Mouse (Mus musculus): ENCODE data around the gene Pet100. TPM values are rescaled to one million over a fixed set of nuclear protein-coding genes. Genes with fewer than 3 reads are reported as not detected.
A peak's percentile ranks its signal among the peaks of the same experiment; 100 is the strongest.
"Not testable (repeated sequence)": the region's sequence is repeated elsewhere in the genome, so short reads cannot be mapped to it uniquely, and the experiment has no call there.

Pet100 gene
- polyA plus RNA-seq (2017; shearing (Covaris generic)) = 100 to 1,000 TPM in 1 of 2 experiments, 10 to 100 TPM in 1; 95.4 to 145 TPM

DNA sequence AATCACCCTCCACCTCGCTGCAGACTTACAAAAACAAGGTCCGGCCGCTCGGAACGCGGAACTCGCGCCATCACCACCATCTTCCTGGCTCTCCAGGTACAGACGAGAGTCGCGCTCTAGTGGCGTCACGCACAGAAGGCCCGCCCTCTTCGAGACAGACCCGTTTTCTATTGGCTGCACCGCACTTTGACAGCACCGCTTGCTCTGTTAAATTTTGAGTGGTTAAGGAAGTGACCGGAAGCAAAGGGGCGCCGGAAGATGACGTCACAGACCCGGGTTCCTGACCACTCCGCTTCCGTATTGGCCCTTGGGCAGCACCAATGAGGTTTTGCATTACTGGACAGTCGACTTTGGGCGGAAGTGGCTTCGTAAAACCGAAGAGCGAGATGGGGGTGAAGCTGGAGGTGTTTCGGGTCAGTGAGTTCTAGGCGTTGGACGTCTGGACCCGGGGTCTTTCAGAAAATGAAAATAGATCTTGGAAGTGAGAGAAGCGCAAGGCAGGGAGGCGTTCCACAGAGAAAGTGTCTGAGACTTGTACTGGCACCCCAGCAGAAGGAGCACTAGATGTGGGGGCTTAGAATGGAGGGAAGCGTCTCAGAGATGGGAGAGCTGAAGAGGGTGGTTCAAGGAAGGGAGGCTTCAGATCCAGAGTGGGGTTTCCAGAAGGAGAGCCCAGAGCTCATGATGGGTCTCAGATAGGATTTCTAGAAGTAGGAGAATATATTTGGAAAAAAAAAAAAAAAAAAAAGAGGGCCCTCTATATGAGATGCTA lies at the start of gene Pet100, which contains the start of gene Xab2:
Pet100 (plus strand) TSS at position 350 of the 772 bp plus-strand sequence.
Xab2 (minus strand) TSS at position 118 of the 772 bp plus-strand sequence.
- ATAC-seq = peak; percentile 95

DNA sequence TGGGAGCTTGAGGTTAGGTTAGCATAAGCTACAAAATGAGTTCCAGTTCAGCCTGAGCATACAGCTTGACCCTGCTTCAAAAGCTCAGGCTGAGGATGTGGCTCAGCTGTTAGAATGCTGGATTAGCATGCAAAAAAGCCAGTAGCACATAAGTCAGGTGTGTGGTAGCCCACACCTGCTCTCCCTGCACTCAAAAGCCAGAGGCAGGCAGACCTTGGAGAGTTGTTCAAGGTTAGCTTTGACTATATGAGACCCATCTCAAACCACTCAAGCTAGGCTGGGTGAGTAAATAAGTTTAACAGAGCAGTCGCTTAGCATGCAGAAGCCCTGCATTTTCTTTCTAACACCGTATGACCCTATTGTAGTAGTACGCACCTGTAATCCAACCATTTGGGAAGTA lies 46.8 kb upstream of the Pet100 start:
- ATAC-seq = no peak

DNA sequence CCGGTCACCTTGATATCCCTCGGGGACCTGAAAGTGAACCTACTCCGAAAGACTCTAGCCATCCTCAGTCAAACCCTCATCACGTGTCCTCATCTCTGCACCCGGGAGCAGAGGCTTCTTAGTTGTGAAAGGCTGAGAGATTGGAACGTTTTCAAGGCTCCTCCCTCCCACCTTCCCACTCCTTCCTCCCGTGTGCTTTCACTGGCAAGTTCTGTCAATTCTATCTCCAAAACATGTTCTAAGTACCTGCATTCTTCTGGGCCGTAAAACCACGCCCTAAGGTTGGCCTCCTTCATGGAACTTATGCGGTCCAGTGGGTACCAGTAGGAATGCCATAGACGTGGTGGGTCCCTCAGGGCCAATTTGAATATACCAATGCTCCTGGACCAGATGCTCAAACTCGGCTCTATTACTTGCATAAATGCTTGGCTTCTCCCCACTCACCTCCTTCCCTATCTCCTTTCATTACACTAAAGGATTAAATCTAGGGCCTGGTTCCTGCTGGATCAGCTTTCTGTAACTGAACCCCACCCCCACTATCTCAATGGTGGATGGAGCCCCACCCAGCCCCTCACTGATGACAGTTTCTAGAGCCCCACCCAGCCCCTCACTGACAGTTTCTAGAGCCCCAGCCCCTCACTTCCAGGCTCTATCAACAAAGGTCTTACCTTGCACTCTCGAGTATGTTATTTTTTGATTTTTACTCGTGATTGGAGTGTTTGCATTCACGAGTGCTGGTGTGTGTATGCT lies 45.0 kb upstream of the Pet100 start:
- no peak for ATAC-seq

DNA sequence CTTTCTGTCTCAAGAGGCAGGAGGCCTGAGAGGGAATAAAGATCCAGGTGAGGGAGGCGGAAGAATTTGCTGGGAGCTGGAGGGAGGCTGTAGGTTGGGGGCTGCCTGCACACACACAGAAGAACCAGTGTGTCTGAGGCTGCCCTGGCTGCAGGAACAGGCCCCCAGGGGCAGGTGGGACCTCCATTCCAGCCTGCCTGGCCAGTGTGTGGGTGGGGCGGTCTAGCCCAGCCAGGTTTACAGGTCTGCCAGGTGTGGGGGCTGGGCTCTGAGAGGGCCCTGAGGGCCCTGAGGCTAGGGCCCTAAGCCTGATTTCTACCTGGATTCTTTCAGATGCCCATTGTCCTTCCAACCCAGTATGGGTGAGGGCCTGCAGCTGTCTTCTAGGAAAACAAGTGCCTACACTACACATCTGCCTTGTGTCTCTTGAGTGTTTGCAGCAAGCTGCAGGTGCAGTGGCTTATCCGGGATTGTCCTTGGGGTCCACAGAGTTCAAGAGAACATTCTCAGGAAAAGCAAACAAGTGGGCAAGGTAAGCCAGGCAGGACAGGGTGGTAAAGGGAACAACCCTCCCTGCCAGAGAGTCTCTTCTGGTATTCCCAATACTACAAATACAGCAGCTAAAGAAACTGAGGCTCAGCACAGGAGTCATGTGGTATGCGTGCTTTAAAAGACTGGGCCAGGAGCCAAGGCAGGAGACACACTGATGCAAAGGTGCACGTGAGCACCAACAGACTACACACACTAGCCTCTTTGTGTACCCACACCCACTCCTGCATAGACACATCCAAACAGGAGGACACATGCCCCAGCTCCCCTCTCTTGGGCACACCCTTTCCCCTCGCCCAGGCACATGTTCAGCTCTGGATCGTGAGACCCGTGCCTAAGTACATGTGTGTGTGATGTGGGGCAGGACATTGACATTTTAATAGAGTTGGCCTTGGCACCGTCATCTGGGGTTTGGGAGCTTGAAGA lies 41.7 kb upstream of the Pet100 start:
- ATAC-seq = no peak

DNA sequence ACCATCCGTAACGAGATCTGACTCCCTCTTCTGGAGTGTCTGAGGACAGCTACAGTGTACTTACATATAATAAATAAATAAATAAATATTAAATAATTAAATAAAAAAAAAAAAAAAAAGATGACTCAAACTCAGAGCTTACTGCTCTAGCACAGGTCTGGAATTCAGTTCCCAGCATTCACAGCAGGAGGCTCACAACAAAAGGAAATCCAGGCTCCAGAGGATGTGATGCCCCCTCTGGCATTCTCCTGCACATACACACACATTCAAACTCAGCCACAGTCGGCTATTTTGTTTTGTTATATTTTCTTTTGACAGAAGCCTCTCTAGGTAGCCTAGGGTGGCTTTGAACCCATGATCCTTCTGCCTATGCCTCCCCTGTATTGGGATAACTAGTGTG lies 39.4 kb upstream of the Pet100 start:
- not testable (repeated sequence) for ATAC-seq

DNA sequence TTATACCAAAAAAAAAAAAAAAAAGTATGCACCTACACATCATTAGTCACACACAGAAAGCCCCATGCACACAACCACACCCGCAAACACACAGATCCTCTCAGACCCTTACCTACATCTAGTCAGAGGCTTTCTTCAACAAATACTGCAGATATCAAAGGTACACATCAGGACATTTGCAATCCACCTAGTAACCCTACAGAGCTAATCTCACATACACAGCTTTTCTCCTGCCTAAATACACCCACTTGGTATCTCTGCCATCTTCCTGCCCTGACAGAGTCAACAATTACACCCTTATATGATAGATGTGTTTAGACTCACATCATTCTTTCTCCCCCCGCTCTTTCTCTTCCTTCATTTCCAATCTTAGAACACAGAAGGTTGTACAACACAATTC lies 34.9 kb upstream of the Pet100 start:
- no peak for ATAC-seq

DNA sequence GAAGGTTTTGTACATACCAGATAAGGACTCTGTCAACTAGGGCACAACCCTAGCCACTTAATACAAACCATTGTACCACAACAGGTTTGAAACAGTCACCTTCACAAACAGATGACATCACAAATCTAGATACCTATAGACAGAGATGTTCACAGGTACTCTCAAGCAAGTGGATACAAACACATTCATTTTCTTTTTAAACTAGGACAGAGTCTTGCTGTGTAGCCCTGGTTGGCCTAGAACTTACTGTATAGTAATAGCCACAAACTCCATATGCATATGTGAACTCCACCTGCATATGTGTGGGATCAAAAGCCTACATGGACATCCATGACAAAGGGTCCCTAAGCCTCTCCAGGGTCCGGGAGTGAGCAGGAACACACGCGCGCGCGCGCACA lies 34.4 kb upstream of the Pet100 start, which contains the start of gene Camsap3:
Camsap3 (plus strand) TSS at position 301 of the 398 bp plus-strand sequence.
- no peak for ATAC-seq

DNA sequence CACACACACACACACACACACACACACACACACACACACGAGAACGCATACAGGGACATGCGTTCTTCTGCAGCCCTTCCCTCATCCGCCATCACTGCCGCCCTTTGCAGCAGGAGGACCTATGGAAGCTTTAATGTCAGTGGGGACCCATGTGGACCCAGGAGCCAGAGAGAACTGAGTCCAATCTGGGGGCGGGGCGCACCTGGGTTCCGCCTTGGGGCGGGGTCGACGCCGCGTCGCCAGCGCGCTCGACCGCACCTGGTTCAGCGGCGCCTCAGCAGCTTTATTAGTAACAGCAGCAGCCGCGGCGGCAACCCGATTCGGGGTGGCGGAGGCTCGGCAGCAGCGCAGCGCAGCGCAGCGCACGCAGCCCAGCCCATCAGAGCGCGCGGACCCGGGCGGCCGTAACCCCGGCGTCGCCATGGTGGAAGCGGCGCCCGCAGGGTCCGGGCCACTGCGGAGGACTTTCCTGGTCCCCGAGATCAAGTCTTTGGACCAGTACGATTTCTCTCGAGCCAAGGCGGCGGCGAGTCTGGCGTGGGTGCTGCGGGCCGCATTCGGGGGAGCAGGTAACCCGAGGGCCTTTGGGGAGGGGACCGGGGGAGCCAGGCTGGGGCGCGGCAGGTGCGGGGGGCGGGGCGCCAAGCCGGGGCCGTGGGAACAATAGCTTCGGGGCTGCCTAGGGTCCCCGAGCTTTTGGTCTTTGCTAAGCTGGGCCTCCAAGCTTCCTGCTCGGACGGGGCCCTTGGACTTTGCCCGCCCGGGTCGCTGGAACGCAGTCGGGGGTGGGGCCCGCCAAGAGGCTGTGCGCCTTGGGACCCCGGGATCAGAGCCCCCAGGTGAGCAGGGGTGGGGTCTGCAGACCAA lies 33.7 kb upstream of the Pet100 start:
- peak; percentile 46 for ATAC-seq

DNA sequence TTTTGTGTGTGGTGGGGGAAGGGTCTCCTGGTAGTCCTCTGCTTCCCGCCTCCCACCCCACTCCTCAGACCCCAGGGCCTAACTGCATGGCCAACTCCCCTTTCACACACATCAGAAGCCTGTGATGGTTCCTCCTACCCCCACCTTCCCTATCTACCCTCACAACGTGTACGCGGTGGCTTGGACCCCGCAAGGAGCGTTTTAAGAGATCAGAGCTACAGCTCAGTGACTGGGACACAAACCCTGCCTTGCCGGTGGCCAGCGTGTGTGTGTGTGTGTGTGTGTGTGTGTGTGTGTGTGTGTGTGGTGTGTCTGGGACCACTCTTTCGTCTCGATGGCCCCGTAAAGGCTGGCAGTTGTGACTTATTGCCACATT lies 33.1 kb upstream of the Pet100 start:
- ATAC-seq = no peak

DNA sequence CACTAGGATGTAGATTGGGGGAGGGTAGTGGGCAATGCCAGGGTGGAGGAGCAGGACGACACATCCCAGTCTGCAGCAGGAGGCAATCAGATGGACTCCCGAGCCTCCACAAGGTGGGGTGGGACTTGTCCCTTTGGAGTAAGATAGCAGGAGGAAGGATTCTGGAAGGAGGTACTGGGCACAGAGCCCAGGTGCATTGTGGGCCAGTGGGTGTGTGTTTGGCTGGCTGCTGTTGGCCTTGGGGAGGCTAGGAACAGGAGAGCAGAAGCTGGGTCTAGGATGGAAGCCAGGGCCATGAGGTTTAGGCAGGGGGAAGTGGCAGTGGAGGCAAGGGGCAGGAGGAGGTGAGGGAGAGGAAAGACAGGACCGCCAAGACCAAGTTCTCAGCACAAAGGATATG lies 27.9 kb upstream of the Pet100 start:
- ATAC-seq = no peak

DNA sequence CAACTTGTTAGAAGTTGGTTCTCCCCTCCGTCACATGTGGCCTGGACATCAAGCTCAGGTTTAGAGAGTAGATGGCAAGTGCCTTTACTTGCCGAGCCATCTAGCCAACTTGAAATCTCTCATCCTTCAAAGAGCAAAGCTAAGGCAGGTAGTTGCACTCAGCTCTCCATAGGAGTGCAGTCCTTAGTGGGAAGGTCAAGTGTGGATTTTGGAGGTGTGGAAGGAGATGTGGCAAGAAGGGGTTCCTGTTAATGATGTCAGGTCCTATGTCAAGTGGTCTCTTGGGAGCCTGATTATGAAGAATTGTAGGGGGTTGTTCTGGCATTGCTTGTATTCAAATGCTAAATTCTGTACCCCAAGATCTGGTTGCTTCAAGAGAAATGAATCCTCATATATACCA lies 26.9 kb upstream of the Pet100 start:
- ATAC-seq = no peak

DNA sequence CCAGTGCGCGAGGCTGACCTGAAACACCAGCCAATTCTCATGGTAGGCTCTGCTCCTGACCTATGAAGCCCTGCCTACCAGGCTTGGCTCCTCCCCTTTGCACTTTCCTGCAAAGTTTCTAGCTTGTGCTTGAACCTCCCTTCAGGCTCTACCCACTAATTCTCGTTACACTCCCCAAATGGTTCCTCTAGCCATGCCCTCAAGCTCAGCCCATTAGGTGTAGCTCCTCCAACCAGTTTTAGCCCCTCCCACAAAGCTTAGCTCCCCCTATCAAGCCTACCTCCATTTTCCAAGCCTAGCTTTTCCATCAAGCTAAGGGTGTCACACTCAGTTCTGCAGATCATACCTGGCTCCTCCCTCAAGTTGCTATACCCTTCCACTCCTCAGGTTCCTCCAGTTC lies 23.3 kb upstream of the Pet100 start:
- ATAC-seq = no peak

DNA sequence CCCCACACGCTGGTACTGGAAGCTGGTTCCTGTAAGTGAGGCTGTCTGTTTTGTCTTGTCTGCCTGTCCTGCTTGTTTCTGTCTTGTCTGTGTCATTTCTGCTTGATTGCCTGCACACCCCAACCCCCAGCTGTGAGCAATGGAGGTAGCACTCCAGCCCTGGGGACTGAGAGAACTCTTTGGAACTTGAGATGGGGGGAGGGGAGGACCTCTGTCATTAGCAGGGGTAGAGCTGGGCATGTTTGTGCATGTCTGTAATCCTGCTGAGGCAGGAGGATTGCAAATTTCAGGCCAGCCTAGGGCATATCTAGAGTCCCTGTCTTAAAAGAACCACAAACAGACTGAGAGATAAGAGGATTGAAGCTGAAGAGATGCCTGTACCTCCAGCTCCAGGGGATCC lies 22.1 kb upstream of the Pet100 start:
- no peak for ATAC-seq

DNA sequence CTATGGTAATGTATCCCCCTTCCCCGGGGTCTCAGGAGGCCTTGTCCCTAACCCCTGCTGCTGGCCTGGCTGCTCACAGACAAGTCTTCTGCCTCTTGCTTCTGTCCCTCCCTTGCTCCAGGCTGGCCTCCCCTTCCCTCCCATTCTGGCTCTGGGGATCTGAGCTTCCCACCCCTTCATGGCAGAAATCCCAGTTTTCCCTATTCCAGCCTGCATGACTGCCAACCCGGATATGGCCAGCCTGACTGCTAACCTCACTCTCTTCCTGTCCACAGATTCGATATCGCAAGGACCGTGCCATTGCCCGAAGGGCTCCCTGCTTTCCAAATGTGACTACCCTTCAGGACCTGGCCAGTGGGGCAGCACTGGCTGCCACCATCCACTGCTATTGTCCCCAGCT lies 20.9 kb upstream of the Pet100 start:
- ATAC-seq = no peak

DNA sequence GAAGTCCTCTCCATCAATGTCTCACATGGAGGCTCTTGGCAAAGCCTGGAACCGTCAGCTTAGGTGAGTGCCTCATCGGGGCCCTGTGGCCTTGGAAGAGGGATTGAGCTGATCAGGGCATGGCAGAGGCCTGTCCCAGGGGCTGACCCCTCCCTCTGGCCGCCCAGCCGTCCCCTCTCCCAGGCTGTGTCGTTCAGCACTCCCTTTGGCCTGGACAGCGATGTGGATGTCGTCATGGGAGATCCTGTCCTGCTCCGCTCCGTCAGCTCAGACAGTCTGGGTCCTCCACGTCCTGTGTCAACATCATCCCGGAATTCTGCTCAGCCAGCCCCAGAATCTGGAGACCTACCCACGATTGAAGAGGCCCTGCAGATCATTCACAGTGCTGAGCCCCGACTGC lies 17.9 kb upstream of the Pet100 start:
- no peak for ATAC-seq

DNA sequence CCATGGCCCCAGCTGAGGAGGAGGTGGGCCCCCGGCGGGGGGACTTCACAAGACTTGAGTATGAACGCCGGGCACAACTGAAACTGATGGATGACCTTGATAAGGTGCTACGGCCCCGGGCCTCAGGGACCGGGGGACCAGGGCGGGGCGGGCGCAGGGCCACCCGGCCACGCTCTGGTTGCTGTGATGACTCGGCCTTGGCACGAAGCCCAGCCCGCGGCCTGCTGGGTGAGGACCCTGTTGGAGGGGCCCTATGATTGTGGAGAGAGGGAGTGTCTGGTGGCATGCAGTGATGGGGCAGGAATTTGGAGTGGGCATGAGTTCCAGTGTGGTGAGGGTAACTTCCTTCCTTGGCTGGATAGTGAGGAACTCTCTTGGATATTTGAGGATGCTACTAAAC lies 14.8 kb upstream of the Pet100 start:
- no peak for ATAC-seq

DNA sequence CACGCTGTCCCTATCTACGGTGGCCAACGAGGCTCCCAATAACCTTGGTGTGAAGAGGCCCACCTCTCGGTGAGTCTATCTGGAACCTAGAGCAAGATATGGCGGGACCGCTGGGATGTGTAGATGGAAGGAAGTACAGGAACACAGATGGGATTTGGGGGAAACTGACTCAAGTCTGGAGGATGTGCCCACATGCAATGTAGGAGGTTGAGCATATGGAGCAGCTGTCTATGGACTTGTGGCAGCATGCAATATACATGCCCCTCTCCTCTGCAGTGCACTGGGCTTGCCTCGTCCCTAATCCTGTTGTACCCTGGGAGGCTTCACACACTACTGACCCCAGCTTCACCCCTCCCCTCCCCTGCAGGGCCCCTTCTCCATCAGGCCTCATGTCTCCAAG lies 13.5 kb upstream of the Pet100 start:
- no peak for ATAC-seq

DNA sequence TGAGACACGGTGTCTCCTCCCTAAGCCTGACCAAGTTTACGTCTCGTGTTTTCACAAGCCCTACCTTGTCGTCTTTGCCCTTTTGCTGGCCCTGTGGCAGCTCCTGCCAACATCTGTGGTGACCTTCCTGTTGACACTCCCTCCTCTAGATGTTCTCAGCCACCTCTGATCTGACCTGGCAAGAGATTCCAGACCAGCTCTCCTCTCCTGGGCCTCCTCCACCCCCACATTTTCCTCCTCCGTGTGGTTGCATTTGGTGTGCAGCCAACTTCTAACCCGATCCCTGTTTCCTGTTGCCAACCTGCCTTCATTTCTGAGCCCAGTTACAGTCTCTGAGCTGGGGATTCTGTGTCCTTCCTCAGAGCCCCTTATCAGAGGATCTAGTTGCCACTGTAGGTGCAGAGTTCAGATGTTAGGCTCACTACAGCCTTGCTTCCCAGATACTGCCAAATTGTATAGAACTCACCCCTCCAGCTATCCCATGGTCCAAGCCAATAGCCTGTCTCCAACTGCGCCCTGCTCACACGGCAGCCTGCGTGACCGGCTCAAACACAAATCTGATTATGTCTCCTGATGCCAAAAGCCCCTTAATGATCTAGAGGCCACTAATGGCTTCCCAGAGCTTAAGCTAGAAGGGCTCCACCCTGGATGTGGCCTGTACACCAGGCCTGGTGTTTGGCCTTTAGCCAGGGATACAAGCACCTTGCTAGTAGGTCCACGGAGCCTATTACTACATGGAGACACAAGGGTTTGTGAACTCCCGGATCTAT lies 12.1 kb upstream of the Pet100 start:
- no peak for ATAC-seq

DNA sequence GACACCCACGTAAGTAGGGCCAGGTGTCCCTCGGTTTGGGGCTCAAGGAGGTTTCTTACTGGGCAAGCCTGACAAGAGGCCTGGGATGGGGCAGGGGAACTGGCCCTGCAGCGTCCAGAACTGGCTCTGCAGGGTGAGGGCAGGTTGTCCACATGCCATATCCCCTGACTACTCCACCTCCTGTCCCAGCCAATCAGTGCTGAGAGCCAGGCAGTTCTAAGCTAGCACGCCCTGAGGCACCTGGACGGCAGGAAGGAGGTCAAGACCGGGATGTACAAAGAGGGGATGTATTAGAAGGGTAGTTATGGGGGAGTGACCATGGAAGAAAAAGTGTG lies 11.6 kb upstream of the Pet100 start:
- ATAC-seq = no peak

DNA sequence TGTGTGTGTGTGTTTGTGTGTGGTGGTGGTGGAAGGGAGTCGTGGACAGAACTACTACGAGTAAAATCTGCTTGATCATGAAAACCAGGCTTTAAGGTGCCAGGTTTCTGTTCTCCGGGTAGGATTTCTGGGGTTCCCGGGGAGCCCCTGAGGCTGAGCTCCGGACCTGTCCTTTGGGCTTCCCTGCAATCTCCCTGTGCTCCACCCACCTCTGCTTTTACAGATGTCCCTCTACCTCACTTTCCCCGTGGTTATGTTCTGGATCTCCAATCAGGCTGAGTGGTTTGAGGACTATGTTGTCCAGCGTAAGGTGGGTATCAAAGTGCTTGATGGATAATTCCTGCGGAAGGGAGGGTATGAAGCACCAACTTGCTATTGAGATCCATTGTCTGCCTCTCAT lies 771 bp downstream of the Pet100 start:
- ATAC-seq = no peak

DNA sequence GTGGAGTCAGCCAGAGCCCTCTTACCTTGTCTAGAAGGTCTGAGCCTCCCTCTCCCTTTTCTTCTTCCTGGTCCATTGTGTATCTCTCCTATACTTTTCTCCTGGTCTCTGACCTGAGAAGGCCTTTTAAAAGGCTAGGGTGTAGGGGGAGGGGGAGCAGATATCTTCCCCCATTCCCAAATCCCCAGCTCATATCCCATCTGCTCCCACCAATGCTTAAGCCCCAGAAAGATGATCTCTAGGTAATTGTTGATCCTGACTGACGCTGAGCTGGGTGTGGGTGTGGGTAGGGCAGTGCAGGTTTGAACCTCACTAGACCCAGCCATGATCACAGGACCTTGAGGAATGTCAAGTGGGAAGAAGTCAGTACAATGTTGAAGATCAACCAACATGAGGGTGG lies 4.1 kb downstream of the Pet100 start, which contains the start of gene Pcp2:
Pcp2 (minus strand) TSS at position 101 of the 400 bp plus-strand sequence.
- ATAC-seq = no peak
